Mouse (Mus musculus) c-Kit-positive CD71-negative TER-119-negative erythroid progenitor cells, embryonic 14.5 days (primary cell): ENCODE results near the gene Cdk5rap2.

ENCODE experiments used
- DNase-seq: peaks from one replicate; pipeline ENCODE4 v3.0.0-alpha.2; 2013; ENCODE audit warnings: low read depth

Gene Cdk5rap2

DNA sequence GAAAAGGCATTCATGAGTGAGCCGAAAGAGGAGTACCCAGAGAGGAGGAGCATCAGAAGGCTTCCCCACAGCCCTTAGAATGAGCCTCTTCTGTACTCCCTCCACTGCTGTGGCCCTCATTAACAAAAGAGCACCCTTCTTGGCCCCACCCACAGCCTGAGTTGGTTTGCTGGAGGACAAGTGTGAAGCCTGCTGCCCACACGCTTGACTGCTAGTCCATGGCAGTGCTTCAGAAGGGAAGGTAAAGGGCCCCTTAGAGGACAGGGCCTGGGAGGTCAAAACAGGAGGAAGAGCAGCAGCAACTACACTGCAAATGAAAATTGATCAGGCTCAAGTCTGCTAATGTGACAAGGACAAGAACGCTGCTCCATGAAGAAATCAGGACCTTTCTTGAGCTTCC, 56.6 kb downstream of the Cdk5rap2 start:
- DNase-seq, result no peak

DNA sequence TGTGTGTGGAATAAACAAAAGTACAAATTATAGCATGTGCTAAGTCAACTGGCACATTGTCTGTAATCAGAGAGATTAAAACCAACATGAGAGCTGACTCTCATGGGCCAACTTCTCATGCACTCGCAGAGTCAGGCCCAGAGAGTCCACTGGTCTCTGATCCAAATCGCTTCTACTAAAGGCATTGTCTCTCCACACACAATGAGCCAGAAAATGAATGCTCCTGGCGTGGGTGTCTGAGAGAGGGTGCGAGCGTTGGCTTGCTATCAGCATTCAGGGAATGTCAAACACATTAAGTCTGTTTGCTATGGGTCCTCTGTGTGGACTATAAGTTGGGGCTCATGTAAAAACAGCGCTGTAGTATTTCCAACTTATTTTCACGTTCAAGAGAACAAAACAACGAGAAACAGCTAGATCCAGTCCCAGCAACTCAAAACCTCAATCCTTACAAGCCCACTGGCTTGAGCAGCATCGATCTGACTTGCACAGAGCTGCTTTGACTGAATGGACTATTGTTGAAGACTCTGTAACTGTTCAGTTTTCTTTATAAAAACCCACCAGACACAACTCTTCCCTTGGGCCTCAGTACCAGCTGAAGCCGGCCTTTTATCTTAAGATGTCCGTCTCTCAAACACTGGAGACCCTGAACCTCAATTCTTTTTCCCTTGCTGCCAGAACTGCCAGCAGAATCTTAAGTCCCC, 74.6 kb downstream of the Cdk5rap2 start:
- no peak for DNase-seq

DNA sequence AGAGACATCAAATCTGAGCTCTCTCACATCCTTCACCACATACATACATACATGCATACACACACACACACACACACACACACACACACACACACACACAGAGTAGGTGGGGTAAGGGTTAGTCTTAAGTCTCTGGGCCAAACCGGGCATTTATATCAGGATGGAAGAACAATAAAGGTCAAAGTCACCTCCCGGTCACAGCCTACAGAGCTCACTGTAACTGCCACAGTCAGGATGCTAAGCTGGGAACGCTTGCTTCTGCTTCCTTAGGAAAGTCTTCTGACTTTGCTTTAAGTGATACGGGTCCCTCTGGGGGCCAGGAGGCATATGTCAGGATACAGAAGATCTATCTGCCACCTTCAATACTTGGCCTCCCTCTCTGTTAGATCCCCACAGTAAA, 75.2 kb downstream of the Cdk5rap2 start:
- DNase-seq, result no peak

DNA sequence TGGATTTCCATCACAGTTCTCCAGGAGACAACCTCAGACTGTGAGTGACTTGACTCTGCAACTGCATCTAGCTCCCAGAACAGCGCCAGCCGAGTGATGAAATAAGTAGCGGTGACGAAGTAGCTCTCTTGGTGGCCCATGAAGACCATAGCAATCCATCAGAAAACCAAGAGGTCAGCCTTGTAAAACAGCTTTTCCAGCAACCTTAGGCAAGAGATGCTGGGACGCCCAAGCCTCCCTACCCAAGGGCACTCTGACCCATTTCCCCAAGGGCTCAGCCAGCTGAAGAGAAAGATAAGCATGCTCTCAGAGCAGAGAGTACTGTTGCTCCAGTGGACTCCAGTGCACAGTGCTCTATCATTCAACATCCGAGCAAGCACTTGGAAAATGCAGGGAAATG, 77.3 kb downstream of the Cdk5rap2 start:
- no peak for DNase-seq

DNA sequence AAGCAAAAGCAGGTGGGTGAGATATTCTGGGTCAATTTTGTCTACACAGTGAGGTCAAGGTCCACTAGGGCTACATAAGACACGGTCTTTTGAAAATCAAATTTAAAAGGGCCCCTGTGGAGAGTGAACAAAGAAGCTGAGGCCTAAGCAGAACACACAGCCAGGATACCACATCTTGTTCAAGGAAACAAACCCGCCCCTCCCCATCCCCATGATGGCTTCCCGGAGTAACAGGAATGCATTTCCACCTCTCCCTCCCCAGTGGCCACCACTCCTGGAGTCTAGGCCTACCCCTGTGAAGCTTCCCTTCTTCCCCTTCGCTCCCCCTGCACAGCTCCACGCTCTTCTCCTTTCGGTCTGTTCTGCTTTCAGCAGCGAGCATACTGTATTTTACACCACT, 77.7 kb downstream of the Cdk5rap2 start:
- DNase-seq, result no peak

DNA sequence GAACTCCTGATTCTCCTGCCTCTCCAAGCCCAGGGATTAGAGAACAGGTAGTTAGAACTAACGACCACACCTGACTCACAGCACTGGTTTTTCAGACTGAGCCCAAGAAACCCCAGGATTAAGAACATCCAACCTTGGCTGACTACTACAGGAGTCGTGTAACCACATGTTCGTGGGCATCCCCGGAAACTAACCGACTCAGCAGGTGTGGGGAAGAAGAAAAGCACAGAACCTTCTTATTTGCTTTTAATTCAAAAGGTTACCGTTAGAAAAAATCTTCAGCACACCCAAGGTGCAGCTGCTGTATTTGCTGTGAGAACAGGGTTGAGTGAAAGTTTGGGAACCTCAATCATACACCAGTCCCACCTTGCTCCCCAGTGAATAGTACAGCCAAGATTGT, 79.1 kb downstream of the Cdk5rap2 start:
- DNase-seq, result no peak

DNA sequence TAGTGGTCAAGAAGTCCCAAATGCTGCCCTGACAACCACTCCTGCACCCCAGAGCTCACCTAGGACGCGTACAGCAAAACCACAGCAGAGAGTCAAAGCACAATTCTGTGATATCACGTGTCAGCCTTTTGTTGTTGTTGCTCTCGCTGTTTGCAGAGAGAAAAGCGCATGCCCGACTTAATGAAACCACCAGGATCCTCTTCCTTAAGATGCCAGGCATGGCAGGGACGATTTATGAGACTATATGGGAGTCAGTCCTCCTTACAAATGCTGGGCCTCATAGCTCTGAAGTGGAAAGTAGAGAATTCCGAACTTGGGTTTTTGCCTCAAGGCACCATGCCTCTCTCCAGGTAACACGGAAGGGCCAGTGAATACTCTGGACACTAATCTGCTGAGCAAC, 82.2 kb downstream of the Cdk5rap2 start:
- DNase-seq, result no peak

DNA sequence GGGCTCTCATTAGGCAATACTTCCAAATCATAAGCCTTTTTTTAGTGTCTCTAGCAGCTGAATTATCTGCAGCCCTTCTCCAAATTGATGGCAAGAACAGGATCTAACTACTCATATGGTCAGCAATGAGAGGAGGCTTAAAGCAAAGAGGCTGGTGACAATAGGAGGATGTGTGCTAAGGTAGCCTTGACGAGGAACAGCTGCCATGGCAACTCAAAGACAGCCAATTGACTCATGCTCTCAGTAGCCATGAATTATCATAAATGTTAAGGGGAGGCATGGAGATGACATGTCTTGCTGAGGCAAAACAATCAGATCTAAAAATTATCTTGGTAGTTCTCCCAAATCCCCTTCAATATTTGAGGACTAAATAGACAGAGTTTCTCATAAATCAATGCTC, 82.8 kb downstream of the Cdk5rap2 start:
- no peak for DNase-seq

DNA sequence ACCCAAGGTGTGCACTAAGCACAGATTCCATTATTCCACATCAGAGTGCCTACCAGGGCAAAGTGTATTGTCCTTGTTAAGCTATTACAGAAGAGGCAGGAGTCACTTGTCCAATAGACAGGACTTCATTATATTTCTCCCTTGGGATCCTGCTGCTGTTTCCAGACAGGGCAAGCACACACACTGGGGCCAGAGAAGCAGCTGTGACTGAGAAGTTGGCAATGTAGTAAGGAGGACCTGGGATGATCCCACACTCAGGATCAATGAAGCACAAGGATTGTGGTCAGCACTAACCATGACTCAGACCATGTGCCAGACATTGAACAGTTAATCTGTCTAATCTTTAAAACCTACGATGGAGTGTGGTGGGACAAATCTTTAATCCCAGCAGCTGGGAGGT, 88.7 kb downstream of the Cdk5rap2 start:
- DNase-seq, result no peak

DNA sequence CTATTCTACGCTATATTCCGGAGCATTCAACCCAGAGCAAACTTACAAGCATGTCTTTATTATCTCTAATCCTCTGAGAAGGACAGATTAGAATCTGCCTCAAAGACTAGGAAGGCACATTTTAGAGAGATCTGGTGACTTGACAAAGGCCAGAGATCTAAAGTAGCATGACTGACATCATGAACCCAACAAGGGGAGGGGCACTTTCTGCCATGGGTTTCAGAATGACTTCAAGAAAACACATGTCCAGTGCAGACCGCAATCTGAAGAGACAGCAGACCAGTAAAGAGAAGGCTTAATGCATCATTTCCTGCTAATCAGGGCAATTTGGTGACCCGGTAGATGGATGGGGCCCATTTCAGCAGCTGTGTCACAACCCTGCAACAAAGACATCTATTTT, 98.1 kb downstream of the Cdk5rap2 start:
- no peak for DNase-seq

DNA sequence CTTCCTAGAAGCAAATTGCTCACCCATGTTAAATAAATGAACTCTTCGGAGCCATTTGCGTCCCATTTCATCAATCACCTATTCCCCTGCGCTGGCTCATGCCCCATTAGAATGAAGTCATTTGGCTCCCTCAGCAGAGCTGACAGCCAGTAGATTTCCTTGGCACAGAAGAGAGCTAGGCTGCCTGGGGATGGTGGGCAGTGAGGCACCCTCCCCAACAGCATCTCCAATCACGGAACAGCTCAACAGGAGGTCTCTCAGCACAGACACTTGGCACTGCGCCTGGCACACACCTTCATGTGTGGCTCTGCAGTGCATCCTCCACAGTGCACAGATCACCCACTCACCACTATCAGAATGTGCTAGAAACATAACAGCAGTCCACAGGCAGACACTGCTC, 98.7 kb downstream of the Cdk5rap2 start:
- no peak for DNase-seq

DNA sequence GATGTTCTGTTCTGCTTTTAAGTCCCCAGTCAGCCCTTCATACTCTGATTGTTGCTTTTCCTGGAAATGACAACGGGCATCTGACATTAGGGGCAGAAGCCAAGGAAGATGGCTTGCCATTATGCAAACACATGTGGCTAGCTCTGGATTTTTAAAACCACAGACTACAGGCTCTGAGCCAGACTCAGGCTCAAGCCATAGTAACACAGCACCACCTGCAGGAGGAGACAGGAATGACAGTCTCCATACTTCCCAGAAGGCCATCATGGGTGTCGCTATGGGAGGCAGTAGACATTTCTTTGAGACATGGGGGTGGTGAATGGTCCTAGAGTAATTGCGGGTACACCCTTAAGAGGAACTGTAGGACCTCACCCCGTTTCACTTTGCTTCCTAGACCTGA, 103.0 kb downstream of the Cdk5rap2 start:
- peak; percentile 31 for DNase-seq

DNA sequence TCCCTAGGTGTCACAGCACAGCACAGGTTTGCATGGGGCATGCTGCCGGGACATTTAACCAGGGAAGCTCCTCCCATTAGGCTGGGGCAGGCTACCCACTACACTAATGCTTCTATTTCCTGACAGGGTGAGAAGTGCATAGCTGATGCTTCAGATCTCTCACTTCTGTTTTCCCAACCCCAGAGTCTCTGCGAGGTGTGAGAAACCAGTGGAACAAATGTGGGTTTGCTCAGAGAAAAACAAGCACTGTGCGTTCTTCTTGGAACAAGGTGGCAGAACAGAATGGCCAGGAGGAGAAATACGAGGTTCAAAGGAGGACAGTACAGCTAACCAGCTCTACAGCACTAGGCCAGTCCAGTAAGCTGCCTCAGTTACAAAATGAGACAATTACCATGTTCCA, 106.4 kb downstream of the Cdk5rap2 start:
- DNase-seq, result no peak

DNA sequence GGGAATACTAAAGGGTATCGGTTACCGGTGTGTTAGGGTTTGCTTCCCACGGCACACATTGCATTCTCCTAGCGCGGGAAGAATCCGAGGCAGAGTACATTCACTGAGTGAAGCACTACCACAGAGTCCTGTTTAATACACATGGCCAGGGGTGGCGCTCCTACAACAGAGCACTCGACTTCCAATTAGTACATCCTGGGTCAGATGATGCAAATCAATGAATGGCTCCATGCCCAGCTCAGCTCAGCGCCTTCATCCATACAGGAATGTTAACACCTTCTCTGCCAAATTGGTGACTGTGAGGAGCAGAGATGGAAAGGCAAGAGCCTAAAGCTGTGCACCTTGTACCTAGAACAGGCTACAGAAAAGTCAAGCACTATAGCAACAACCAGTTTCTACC, 109.1 kb downstream of the Cdk5rap2 start:
- DNase-seq, result no peak

DNA sequence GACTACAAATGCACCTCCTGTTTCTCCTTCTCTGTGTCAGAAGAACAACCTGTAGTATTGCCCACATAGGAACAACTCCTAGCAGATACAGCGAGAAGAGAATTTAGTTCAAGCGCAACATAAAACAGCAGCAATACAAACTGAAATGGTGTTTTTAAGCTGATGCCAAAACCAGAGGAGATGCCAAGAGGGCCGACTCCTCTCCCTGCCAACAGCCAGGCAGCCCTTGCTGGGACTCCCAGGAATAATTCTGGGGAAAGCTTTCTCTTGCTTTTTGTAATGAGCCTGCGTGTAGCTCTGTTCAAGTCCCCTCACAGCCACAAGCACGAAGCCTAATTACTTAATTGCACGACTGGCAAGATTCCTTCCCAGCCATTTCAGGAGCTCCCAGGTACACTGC, 120.9 kb downstream of the Cdk5rap2 start:
- no peak for DNase-seq

DNA sequence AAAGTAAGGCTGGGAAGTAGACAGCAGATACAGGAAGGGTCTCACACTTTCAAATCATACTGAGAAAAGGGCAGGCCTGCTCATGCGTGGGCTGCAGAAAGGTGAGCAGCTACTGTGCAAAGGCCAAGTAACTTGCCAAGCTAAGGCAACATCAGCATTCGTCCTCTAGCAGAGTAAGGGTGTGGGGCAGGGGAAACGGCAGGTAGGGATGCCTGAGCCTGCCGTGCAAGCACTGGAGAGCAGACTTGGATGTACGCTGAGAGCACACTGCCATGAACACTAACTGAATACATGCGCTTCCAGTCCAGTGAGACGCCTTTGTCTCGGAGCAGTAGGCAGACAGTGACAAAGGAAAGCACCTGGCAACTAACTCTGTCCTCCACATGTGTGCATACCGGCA, 127.1 kb downstream of the Cdk5rap2 start:
- DNase-seq, result no peak

DNA sequence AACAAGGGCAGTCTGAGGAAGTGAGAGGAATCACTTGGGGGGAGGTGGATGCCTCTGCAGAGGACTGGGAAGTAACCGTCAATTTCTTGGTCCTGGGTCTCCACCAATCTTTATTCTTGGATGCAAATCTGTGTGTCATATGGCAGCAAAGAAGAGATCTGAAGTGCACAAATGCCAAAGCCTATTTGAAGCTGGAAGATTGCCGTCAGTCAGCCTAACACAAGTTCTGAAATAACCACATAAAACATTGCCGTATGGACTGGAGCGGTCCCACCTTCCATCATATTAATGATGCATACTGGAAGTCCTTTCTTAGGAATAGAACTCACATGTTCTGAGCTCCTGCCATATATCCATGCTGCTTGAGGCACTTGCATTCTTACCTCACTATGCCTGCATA, 131.4 kb downstream of the Cdk5rap2 start:
- no peak for DNase-seq

DNA sequence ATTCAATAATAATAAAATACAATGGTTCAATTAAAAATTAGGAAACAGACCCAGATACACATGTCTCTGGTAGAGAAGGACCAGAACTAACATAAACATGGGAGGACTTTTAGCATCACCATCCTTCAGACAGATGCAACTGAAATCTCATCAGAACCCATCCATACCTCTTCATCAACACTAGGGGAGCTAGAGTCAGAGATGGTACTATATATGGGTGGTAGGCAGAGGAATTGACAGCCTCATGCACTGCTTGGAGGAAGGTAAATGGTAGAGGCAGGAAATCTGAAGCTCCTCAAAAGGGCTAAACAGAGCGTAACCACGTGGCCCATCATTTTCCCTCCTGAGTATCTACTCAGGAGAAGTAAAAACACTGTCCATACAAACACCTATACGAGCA, 132.2 kb downstream of the Cdk5rap2 start:
- DNase-seq, result no peak

DNA sequence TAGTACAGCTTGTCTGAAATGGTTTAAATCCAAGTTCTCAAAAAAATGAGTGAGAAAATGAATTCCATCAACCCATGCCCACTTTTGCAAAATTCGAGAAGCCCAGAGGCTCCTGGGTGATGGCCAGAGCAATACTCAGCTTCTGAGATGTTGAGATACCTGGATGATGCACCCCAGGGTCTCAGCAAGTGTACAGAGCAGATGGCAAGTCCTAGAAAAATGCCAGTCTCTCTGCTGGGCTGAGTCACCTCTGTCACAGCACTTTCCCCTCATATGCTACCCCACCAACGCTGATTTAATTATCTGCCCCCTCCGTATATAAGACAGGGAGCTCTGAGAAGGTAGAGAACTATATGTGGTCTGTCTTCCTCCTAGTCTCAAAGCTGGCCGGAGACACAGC, 137.3 kb downstream of the Cdk5rap2 start:
- DNase-seq, result no peak

DNA sequence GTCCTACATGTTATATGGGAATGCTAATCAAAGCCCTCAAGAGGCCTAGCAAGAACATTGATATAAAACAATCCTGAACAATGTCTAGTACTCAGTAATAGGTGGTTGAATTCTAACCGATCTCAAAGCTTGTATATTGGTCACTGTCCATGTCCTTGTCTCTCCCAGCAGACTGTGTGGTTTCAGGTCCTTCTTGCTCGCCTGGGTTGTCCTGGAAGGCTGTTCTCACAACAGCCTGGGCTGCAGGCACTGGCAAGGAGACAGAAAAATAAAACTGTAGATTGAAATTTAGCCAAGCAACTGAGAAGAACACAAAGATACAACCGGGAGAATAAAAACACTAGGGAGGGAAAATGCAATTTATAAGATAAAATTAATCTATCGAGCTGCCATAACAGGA, 137.7 kb downstream of the Cdk5rap2 start:
- no peak for DNase-seq

DNA sequence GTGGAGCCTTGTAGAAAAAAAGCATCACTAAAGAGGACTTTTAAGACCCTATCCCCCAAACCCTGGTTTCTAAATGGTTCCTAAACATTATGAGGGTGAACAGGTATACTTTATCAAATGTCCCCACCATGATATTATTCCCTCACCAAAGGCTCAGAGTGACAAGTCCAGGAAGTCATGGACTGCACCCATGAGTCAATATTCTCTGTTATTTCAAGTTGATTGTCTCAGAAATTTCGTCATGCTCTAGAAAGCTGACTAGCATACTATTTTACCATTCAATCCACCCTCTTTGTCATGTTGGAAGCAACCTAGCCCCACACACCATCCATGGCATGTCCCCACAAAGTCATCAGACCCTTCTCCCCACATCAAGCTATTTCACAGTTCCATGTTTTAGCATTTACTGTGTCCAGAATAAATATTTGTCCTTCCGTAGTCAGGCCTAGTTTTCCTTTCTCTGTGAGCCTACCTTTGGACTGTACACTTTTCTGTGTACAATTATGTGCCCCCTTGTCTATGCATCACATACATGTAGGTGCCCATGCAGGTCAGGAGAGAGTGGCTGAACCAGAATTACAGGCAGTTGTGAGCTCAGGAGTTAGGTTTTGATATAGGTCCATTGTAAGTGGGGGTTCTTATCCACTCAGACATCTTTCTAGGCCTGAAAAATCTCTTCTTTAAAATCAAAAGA, 142.9 kb downstream of the Cdk5rap2 start:
- DNase-seq, result no peak

DNA sequence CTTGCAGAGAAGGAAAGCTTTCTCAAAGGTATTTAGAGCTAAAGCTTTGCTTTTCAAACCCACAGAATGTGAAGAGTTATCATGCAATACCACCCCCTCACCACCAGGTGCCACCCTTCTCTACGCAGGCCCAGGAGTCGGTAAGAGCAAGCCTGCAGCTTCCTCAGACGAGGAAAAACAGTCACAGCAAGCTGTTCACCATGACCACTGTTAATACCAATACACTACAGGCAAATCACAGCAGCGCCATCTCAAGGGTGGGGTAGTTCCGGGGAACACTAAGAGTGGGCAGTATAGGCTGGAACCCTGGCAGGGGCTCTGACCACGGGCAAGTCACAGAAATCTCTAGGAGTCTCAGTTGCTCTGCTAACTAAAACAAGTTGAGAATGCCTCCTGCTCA, 145.0 kb downstream of the Cdk5rap2 start:
- DNase-seq, result no peak

DNA sequence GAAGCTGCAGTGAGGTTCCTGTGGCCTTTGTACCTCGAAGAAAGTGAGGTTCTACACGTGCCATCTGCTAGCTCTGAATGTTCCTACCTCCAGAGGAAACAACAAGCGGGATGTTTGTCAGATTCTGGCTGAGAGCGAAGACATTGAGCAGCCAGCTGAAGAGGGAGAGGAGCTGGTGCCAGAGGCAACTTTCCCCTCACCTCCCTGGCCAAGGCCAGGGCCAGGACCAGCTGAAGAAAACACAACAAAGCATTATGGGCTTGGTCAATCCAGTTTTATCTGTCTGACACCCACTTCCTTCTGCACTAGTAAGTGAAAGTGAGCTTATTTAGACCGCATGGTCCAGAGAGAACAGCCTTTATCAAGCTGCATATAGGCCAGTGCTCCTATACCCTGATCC, 147.4 kb downstream of the Cdk5rap2 start:
- no peak for DNase-seq

DNA sequence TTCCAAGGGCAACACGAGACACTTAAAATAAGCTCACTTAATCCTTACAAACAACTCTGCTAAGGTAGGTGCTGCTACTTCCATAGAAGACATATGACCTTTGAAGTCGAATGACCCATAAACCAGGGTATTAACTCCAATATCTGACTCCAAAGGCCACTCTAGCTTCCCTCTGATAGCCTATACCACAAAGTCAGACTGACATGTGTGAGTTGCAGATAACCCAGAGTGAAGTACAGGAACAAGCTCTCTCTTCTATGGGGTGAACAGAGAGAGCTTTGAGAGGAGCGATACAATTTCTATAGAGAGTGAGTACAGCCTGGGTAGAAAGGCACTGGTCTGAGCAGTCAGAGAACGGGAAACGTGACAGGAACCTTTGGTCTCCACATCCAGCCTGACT, 148.9 kb downstream of the Cdk5rap2 start:
- DNase-seq, result no peak
